Mouse (Mus musculus) intestine, embryonic 16.5 days (tissue): ENCODE measurements at regions not wholly inside any gene's neighbourhood (a gene's known extent, or its start where the extent isn't known, plus 50 kb on each side); places are given as distances from the start of the nearest gene placed in this dataset.

Source experiments
- ATAC-seq: fragments of 200-750 bp; cut with Nextera tagmentation; 2 replicates; pipeline ENCODE4 v1.8.0; 2017; ENCODE audit warnings: moderate TSS enrichment, moderate library complexity
- H3K27ac ChIP-seq: fragments of 300-500 bp; sonication (generic); 2 replicates; pipeline ENCODE4 v1.5.1; 2014; ENCODE audit warnings: mild to moderate bottlenecking, low read length
- H3K27me3 ChIP-seq: fragments of 300-500 bp; sonication (generic); replicated peaks from 2 replicates; pipeline ENCODE4 v1.6.1; 2014; ENCODE audit warnings: low read length, control low read depth, mixed read lengths; ENCODE audit not compliant: control insufficient read depth, insufficient read depth
- H3K36me3 ChIP-seq: fragments of 300-500 bp; sonication (generic); 2 replicates; pipeline ENCODE4 v1.6.1; 2014; ENCODE audit warnings: low read length, control low read depth; ENCODE audit not compliant: control insufficient read depth, insufficient read depth
- H3K4me1 ChIP-seq: fragments of 300-500 bp; sonication (generic); 2 replicates; pipeline ENCODE4 v1.6.1; 2014; ENCODE audit warnings: low read length, control low read depth, mixed read lengths; ENCODE audit not compliant: control insufficient read depth, insufficient read depth
- H3K4me2 ChIP-seq: fragments of 300-500 bp; sonication (generic); 2 replicates; pipeline ENCODE4 v1.6.1; 2014; ENCODE audit warnings: low read depth, low read length, control low read depth
- H3K4me3 ChIP-seq: fragments of 300-500 bp; sonication (generic); 2 replicates; pipeline ENCODE4 v1.5.1; 2014; ENCODE audit warnings: mild to moderate bottlenecking, low read length
- H3K9ac ChIP-seq: fragments of 300-500 bp; sonication (generic); 2 replicates; pipeline ENCODE4 v1.6.1; 2014; ENCODE audit warnings: low read depth, low read length
- H3K9me3 ChIP-seq: fragments of 300-500 bp; sonication (generic); 2 replicates; pipeline ENCODE4 v1.6.1; 2016; ENCODE audit warnings: low read length, control low read depth; ENCODE audit not compliant: control insufficient read depth
- WGBS: fragments of 180-500 bp; shearing (Covaris S2); extraction: QIAGEN DNeasy Blood & Tissue Kit; methylation state at CpG from one replicate; pipeline ENCODE4 v1.1.7; 2014; 5-methylcytosine and 5-hydroxymethylcytosine counted together

DNA sequence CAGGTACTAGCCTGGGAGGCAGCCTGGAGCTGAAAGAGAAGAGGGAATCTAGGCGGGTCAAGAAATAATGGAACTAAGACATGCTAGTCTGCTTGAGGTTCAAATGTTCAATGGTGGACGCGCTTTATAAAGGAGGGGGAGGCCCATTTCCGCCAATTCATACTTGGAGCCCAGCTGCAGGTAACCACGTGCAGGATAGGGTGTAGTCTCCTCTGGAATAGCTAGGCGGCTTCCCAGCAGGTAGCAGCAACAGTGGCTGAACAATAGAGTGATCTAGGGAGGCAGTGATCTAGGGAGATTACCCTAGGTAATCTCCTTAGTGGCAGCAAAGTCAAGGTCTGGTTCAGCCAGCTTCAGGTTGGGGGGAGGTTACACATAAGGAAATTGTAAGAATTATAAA lies 134.6 kb downstream of the Sh2d4b start:
- Histone ChIP-seq H3K27me3 (no peaks in the 10 kb centered on the region), H3K4me2 (no peak overlapping the region), H3K9me3 (no peaks in the 10 kb centered on the region), H3K9ac (no peak overlapping the region), H3K4me1 (no peaks in the 10 kb centered on the region), H3K36me3 (no peaks in the 10 kb centered on the region), H3K27ac (no peak overlapping the region), H3K4me3 (no peak overlapping the region)
- WGBS = 54% methylated on average over 6 of the region's 6 CpGs
- ATAC-seq = no peak

DNA sequence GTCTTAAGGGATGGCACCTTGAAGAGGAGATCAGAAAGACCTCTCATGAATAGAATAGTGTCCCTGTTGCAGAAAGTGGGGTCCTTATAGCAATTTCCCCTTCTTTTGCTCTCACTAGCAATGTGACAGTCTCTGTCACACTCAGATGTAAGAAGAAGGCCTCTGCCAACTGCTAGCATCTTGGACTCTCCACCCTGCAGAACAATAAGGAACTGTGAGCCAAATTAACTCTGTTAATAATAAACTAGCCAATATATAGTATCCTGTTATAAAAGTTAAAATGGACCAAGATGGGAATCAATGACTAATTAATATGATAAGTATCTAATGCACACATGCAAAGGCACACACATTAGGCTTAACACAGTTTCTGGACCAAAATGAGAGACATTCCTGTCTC lies 152.5 kb downstream of the Sh2d4b start:
- H3K9me3 ChIP-seq = no peaks in the 10 kb centered on the region
- no peak overlapping the region for H3K9ac ChIP-seq
- peak; percentile 78 for ATAC-seq
- H3K4me3 ChIP-seq = no peak overlapping the region
- no peak overlapping the region for H3K4me2 ChIP-seq
- no peaks in the 10 kb centered on the region for H3K27me3 ChIP-seq
- H3K27ac ChIP-seq = no peak overlapping the region
- no peaks in the 10 kb centered on the region for H3K36me3 ChIP-seq
- no peaks in the 10 kb centered on the region for H3K4me1 ChIP-seq

DNA sequence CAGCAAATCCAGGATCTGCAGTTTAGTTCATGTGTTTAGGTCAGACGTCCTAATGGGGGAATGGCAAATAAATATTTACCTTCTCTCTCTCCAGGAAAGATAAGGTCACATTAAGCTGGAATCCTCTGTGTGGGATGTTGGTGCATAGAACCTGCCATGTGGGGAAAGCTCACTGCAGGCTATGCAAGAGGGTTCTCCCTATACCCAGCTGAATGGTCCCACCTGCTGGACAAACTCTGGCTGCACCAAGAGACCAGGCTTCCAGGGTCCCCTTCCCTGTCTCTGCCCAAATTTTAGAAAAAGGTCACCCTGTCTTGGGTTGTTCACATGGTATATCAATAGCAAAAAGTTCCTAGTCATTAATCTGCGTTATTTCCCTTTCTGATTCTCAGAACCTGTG lies 161.2 kb downstream of the Sh2d4b start:
- Histone ChIP-seq H3K27ac (no peak overlapping the region), H3K9me3 (no peaks in the 10 kb centered on the region), H3K4me2 (no peak overlapping the region), H3K9ac (no peak overlapping the region), H3K4me1 (no peaks in the 10 kb centered on the region), H3K27me3 (no peaks in the 10 kb centered on the region), H3K4me3 (no peak overlapping the region), H3K36me3 (no peaks in the 10 kb centered on the region)
- no peak for ATAC-seq
- whole genome bisulfite sequencing = 64% methylated on average over 2 of the region's 2 CpGs

DNA sequence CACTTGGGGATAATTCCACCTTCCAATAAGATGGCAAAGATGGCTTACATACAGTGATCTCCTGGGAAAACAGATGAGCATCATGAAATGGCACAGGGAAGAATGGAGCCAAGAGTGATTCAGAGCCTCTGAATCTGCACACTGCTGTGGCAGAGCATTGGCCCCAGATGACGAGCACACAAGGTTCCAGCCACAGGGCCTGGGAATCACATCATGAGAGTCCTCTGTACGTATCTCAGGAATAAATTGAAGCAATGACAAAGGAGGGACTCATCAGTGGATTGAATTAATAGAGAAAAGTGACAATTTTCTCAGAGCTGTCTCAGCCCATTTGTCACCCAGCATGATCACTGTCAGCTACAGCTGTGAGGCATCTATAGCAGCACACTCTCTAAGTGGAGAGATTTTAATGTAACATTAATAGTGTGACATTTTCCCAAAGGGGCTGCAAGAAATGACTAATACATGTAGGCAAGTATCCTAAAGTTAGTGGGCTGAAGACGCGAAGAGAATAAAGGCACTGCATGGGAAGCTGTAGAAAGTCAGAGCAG lies 184.0 kb downstream of the Sh2d4b start:
- Histone ChIP-seq H3K9ac (no peak overlapping the region), H3K4me2 (no peak overlapping the region), H3K4me3 (no peak overlapping the region), H3K27ac (no peak overlapping the region), H3K36me3 (no peaks in the 10 kb centered on the region), H3K27me3 (no peaks in the 10 kb centered on the region), H3K4me1 (no peaks in the 10 kb centered on the region), H3K9me3 (no peaks in the 10 kb centered on the region)
- no peak for ATAC-seq
- 82% methylated on average over 4 of the region's 4 CpGs for WGBS

DNA sequence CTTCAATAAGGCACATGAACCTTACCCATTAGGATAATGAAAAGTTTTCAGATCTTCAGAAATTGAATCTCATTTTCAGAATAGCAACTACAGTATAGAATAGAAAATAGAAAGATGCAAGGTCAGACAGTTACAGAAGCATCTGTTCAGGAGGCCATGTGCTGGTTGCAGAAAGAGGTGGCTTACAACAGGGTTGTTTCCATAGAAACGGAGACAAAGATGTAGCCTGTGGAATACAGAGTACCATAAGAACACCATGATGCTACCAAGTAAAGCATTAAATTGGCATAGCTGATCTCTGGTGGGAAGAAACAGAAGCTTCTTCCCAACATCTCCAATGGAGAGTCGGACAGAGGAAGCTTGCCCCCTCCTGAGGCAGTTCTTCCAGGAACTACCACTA lies 185.6 kb downstream of the Sh2d4b start:
- ATAC-seq = no peak
- Histone ChIP-seq H3K9me3 (no peaks in the 10 kb centered on the region), H3K27ac (no peak overlapping the region), H3K4me1 (no peaks in the 10 kb centered on the region), H3K4me2 (no peak overlapping the region), H3K36me3 (no peaks in the 10 kb centered on the region), H3K9ac (no peak overlapping the region), H3K4me3 (no peak overlapping the region), H3K27me3 (no peaks in the 10 kb centered on the region)
- WGBS = 74% methylated on average over 2 of the region's 2 CpGs

DNA sequence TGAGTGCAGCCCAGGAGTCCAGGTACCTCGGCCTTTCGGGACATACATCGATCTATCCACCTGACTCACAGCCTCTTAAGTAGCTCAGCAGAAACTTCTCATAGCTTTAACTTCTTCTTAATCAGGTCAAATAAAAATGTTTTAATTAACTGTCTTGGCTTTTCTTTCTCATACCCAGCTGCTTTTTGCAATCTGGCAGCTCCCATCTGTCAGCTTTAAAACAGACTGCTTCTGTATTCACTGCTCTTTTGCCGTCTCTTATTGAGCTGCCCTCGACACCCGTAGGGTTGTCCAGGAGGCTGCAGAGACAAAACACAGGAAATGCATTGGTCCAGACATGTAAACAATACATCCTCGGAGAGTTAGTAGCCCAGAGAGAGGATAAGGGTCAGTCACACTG lies 189.6 kb downstream of the Sh2d4b start:
- Histone ChIP-seq H3K9ac (no peak overlapping the region), H3K27me3 (no peaks in the 10 kb centered on the region), H3K36me3 (no peaks in the 10 kb centered on the region), H3K9me3 (no peaks in the 10 kb centered on the region), H3K4me2 (no peak overlapping the region), H3K4me3 (no peak overlapping the region), H3K4me1 (no peaks in the 10 kb centered on the region), H3K27ac (no peak overlapping the region)
- ATAC-seq = no peak
- 59% methylated on average over 7 of the region's 7 CpGs for WGBS

DNA sequence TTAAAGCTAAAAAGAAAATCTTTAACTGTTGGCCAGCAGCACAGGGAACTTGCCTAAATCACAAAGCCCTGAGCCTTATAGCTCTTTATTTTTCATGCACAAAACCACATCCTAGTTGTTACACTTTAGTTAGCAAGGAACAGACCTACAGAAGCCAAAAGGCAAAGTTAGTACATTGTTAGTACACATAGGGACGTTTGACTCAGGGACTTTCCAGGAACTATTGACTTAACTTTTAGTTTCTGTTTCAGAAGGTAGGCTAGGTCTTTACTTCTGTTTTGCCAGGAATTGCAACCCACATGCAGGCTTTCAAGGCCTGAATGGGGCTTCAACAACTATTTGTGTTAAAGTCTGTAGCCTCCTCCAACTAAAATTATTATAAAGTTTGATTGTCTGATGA lies 211.4 kb downstream of the Sh2d4b start:
- H3K27ac ChIP-seq = no peak overlapping the region
- no peaks in the 10 kb centered on the region for H3K36me3 ChIP-seq
- ATAC-seq = no peak
- no peaks in the 10 kb centered on the region for H3K27me3 ChIP-seq
- H3K9ac ChIP-seq = no peak overlapping the region
- H3K9me3 ChIP-seq = no peaks in the 10 kb centered on the region
- no peak overlapping the region for H3K4me2 ChIP-seq
- 47% methylated on average over 1 of the region's 1 CpGs for WGBS
- no peak overlapping the region for H3K4me3 ChIP-seq
- no peaks in the 10 kb centered on the region for H3K4me1 ChIP-seq

DNA sequence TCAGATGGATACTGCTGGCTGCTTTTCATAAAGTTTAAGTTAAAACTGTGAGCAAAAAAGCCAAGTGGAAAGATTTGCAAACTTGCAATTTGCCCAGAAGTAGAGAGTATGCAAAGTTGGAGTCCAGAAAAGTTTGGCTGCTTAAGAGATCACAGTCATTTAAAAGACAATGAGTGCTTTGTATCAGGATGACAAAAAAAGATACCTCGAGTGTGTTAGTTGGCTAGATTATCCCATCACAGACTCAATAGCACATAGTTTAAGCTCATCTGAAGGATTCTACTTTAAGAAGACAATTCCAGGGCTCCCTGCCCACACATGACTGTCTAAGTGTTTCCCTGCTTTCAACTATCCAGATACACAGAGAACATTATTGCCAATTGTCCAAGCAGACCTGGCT lies 239.5 kb downstream of the Sh2d4b start:
- no peak overlapping the region for H3K4me3 ChIP-seq
- no peaks in the 10 kb centered on the region for H3K27me3 ChIP-seq
- WGBS = 49% methylated on average over 1 of the region's 1 CpGs
- no peak for ATAC-seq
- H3K4me1 ChIP-seq = no peaks in the 10 kb centered on the region
- no peak overlapping the region for H3K9ac ChIP-seq
- H3K27ac ChIP-seq = no peak overlapping the region
- H3K9me3 ChIP-seq = no peaks in the 10 kb centered on the region
- H3K36me3 ChIP-seq = no peaks in the 10 kb centered on the region
- no peak overlapping the region for H3K4me2 ChIP-seq
